Mouse (Mus musculus): Measurements from ENCODE around the gene Ggct.

GRCm38 (mm10) chr6:55016710-55017583 is 24.2 kb upstream of the Ggct start:
- TF ChIP-seq CTCF (IDR thresholded peaks at IDR 0.05; ENCODE audit: extremely low read depth, insufficient read length, insufficient replicate concordance, low read depth, low read length), result peak; percentile 89; the same call in 1 of the 2 replicates
- no peak for TF ChIP-seq POLR2A (IDR thresholded peaks at IDR 0.05; ENCODE audit: low read depth, low read length)

Data from small intestine, adult 2 months (tissue).